Mouse (Mus musculus): ENCODE data around the gene Xirp2. TPM values are rescaled to one million over a fixed set of nuclear protein-coding genes. Genes with fewer than 3 reads are reported as not detected.

The Xirp2 gene
- polyA plus RNA-seq (2012; rRNA removed; ENCODE audit: low replicate concordance), result not detected in 2 replicates

GRCm38 (mm10) chr2:67445780-67446179, at the start of gene Xirp2:
Gene Xirp2 (plus strand): TSS chr2:67446002.

GRCm38 (mm10) chr2:67413425-67413824, 32.4 kb upstream of the Xirp2 start, which contains the start of gene Gm21830:
Gene Gm21830 (plus strand): TSS chr2:67413725.

DNA sequence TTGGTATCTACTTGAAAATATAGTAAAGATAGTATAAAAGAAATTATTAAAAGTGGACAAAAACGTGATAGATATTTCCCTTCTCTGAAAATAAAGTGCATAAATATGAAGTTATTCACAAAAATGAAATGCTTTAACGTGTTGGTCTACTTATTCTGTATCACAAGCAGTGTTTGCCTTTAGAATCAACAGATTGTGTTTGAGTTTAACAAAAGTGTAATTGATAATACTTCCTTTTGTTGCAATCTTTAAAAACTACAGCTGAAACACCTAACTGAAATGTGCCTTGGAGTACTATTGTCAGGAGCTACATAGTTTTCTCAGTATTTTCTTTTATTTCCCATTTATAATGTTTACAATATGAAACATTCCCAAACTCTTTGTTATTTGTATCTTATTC, 12.7 kb upstream of the Xirp2 start, which contains the start of gene Gm26727:
Gm26727 (minus strand) TSS at position 101 of the 400 bp plus-strand sequence.

GRCm38 (mm10) chr2:67565480-67566331, 119.9 kb downstream of the Xirp2 start, which contains the start of gene B3galt1:
Gene B3galt1 (plus strand): TSS chr2:67565871.

Other genes with a start within 250 kb of the Xirp2 start
- not detected in 2 replicates for gene Gm21830, start 32.3 kb upstream of the Xirp2 start, polyA plus RNA-seq (2012; rRNA removed; ENCODE audit: low replicate concordance)
- gene Gm26727, start 12.8 kb upstream of the Xirp2 start, polyA plus RNA-seq (2012; rRNA removed; ENCODE audit: low replicate concordance), result not detected in 2 replicates
- gene B3galt1, start 119.9 kb downstream of the Xirp2 start, polyA plus RNA-seq (2012; rRNA removed; ENCODE audit: low replicate concordance), result 0.02 and 0.06 TPM in 2 replicates

All from duodenum, adult 2 months (tissue).